Mouse (Mus musculus): Measurements from ENCODE around the gene Notch3.

GRCm38 (mm10) chr17:32188863-32189636, 22.4 kb upstream of the Notch3 start, which contains the start of gene Ephx3:
- TF ChIP-seq CTCF (conservative IDR thresholded peaks at IDR 0.05; ENCODE audit: low read length): no peak
- TF ChIP-seq NANOG (IDR thresholded peaks at IDR 0.05; ENCODE audit: borderline replicate concordance, low read length): no peak
- no peak for TF ChIP-seq POU5F1 (IDR thresholded peaks at IDR 0.05; ENCODE audit: borderline replicate concordance, low read length)
